Mouse (Mus musculus) layer of hippocampus, postnatal 25 days (tissue): ENCODE measurements around the gene Fryl. TPM values are rescaled to one million over a fixed set of nuclear protein-coding genes. Genes with fewer than 3 reads are reported as not detected.

Experiments used
- DNase-seq, 2 experiments: peaks; one replicate each; pipeline ENCODE4 v3.0.0; 2022; ENCODE audit warnings: mixed read lengths in 2 of 2, low spot score in 1 of 2; ENCODE audit errors: extremely low spot score in 1 of 2
- total RNA-seq, 2 experiments: library from RNA; stranded (reverse); gene quantifications; 2 replicates each; pipeline ENCODE4 v1.2.3; 2021

The Fryl gene
- total RNA-seq: 10 to 100 TPM; 60.0 to 65.0 TPM

- DNase-seq: peak; percentile 75 to 85
Measured at GRCm38 (mm10) chr5:73256352-73257065, at the start of gene Fryl. Gene Fryl (minus strand): TSS chr5:73256619.

- no peak for DNase-seq
Measured at GRCm38 (mm10) chr5:73304507-73304906, 48.1 kb upstream of the Fryl start.

DNA sequence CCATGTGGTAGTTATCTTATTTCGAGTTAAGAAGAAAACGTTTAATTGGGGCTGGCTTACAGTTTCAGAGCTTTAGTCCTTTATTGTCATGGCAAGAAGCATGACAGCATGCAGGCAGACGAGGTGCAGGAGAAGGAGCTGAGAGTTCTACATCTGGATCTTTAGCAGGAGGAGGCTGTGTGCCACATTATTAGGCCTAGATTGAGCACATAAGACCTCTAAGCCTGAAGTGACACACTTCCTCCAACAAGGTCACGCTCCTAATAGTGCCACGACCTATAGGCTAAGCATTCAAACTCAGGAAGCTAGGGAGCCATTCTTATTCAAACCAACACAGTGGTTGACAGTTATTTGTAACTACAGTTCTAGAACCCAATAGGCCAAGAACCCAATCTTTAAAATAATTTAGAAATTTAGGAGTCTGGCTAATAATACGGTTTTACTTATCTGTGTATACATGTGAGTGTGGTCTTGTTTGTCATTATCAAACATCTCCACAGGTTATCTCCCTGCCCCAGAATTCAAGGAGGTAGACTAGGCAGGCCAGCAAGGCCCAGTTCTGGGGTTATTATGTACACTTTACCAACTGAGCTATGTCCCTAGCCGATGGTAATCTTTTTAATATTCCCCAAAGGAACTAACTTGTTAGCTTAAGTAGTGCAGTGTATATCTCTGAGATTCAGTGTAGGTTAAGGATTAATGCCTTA, 45.3 kb upstream of the Fryl start:
- DNase-seq: no peak

- no peak for DNase-seq
Measured at GRCm38 (mm10) chr5:73295916-73296315, 39.5 kb upstream of the Fryl start.

- no peak for DNase-seq
Measured at GRCm38 (mm10) chr5:73295016-73295415, 38.6 kb upstream of the Fryl start.

DNA sequence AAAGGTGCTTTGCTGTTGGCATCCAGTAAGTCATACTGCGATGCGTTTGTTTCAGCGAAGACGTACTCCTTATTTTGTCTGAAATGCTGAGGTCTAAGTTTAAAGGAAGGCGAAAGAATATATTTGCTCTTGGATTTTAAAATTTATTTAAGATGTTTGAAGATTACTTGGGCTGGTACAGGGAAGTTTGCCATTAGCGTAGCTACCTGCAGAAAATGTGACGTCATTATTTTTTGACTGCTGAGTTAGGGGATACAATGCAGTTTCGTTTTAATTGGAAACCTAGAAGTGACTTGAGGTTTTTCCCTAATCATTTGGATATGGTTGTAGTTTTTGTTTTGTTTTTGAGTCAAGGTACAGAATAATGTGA, 37.0 kb upstream of the Fryl start:
- no peak for DNase-seq

DNA sequence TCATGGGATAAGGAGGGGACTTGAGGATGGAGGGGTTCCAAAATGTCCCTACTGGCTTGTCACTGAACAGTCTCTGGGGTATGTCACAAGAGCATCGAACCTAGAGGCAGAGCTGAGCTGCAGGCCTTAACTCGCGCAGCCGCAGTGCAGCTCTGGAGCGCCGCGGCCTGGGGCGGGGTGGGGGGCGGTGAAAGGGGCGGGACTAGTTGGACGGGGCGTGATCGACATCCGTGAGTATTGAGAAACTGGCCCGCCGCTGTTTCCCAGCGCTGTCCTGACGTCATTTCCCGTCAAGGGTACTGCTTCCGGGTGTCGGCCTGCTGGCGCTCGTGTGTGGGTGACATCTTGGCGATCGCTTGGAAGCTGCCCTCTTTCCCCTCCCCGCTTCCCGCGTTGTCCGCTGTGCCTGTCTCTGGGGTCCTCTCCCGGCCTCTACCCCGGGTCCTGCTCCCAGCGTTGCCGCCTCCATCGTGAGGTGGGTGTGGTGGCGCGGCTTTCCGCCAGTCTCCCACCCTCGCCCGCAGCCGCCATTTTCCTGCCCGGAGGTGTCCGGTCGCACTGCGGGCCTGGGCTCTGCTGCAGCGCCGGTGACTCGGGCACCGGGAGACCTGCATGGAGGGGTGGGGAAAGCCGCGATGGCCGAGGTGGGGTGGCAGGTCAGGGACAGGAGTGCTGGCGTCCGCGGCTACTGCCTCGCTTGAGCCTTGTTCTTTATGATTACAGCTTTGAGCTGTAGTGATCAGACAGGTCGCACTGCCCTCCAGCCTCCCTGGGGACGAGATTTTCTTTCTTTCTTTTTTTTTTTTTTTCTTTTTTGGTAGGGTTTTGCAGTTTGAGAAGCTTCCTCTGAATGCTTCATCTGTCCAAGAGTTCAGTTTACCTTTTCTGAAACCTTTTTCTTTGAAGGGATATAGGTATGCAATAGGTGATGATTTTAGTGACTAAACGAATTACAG, 36.4 kb upstream of the Fryl start, which contains the start of gene Ociad1:
TSS of gene Ociad1 (plus strand) at position 283 of the 956 bp plus-strand sequence.
- DNase-seq: peak; percentile 81 to 90

- DNase-seq: no peak
Measured at GRCm38 (mm10) chr5:73289900-73290299, 33.5 kb upstream of the Fryl start.

- DNase-seq: no peak
Measured at GRCm38 (mm10) chr5:73286603-73287002, 30.2 kb upstream of the Fryl start.

DNA sequence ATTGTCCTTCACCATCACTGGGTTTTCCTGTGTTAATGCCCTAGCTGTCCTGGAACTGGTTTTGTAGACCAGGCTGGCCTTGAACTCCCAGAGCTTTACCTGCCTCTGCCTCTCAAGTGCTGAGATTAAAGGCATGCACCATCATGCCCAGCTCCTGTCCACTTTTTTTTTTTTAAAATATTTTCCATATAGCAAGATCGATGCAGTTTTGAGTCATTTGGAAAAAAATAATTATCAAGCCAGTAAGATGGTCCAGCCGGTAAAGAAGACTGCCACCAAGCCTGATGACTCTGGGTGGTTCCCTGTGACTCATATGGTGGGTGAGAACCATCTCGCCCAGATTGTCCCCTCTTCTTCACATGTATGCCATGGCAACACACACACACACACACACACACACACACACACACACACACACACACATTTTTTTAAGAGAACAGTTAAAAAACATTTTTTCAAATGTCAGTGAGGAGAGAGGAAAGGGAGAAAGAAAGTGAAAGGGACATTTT, 29.1 kb upstream of the Fryl start:
- no peak for DNase-seq

- no peak for DNase-seq
Measured at GRCm38 (mm10) chr5:73284046-73284445, 27.6 kb upstream of the Fryl start.

- DNase-seq: no peak
Measured at GRCm38 (mm10) chr5:73280567-73280850, 24.1 kb upstream of the Fryl start.

DNA sequence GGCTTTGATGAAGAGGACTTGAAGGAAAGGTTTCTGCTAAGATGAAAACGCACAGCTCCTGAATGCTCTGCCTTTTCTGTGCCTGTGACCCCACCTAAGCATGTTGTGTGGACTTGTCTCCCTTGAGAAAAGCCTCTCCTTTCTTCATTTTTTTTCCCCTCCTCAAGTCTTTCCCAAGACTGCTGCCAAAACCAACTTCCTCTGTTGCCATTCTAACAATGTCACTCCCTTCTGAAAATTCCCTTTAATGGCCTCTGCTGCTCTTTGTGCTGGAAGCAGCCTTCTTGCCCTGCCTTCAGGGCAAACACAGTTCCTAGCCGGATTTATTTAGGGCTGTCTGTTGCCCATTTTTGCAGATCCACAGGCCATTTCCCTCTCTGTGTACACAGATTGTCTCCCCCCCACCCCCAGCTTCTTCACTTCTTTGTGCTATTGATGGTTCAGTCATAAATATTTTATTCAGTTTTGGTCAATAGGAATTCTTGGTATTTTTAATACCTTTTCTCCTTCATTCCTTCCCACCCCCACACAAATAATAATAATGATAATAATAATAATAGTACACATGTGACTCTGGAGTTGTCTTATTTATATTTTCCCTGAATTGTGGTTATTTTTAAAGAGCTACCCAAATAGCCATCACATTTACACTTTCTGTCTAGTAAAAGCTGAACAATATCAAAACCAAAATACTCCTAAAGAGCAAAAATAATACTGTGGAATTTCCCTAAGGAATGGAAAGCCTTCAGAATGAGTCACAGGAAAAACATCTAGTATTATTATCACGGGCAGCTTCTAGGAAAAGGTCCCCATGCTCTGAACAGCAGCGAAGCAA, 23.5 kb upstream of the Fryl start:
- no peak for DNase-seq

GRCm38 (mm10) chr5:73279190-73279589, 22.8 kb upstream of the Fryl start:
- DNase-seq: no peak

GRCm38 (mm10) chr5:73274941-73275340, 18.5 kb upstream of the Fryl start:
- no peak for DNase-seq

DNA sequence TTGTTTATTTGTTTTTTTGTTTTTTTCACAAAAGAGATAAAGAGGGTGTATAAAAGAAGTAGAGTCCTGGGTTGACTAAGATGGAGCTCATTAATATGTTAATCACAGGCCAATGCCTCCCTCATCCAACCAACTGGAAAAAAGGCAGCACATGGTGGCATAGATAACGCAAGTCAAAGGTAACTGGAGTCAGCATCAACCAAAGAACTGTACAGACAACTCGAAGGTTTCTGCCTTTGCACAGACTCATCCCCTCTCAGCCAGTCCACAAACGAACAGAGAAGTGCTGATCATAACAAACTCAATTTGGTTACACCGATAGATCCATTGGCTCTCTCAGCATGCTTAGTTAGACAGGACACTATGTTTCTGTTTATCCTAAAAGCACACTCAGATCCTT, 16.8 kb upstream of the Fryl start:
- DNase-seq: no peak

GRCm38 (mm10) chr5:73270612-73271011, 14.2 kb upstream of the Fryl start:
- no peak for DNase-seq

DNA sequence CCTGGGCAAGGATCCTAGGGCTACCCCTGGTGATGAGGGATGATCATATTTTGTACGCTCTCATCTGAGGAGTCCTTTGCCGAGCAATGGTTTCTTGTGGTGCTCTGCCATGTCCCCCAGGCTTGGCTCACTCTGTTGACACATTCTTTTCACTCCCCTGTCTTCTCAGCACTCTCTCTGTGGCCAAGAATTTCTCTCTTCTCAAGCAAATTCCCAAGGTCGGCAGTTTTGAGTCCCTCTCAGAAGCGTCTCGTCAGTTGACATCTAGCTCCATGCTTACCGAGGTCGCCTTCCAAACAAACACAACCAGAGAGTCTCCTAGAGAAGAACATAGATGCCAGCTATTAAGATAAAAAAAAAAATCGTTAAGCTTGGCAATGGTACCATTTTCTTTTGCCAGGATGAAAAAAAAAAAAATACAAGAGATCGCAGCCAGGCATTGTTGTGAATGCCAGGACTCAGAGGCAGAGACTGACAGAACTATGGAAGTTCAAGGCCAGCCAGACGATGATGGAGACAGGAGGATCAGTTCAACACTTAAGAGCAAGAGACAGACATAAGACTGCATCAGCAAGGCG, 12.3 kb upstream of the Fryl start:
- no peak for DNase-seq

DNA sequence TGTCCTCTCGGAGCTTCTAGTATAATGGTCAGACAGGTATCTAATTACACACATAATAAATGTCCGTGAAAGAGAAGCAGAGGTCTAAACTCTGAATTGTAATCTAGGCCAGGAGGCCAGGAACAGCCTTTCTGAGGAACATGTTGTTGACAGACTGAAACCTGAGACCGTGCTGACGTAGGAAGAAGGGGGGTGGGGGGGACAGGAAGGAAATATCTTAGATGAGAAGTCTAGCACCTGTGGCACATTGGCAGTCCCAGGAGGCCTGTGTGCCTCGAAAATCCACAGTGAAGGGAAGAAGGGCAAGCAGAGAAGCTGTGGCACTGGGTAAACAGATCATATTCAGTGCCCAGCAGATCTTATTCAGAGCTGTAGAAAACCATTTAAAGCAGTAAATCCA, 9.0 kb upstream of the Fryl start:
- no peak for DNase-seq

DNA sequence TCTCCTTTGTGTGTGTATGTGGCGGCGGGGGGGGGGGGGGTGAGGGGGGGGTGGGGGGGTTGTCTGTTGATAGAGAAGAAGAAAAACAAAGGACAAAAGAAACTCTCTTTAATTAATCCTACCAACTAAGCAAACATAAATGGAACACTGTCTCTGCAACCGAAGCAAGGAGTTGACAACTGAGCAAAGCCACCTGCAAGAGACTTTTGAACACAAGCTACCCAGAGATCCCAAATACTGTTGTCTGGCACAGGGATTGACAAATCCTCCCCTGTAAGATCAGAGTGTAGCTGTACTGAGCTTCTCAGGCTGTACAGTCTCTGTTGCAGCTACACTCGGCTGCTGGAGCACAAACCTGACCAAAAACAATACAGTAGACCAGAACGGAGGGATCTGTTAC, 7.7 kb upstream of the Fryl start:
- DNase-seq: no peak
